Mouse (Mus musculus) megakaryocyte, embryonic 14.5 days (primary cell): ENCODE measurements around the gene Ttpal.

Experiments
- FLI1 ChIP-seq: IDR thresholded peaks from 2 replicates; pipeline ENCODE4 v1.6.1; 2012; ENCODE audit warnings: low read length, inconsistent platforms, mixed read lengths
- GATA1 ChIP-seq: IDR thresholded peaks from 3 replicates; pipeline ENCODE4 v1.6.1; 2012; ENCODE audit warnings: mixed read lengths, low read length, inconsistent platforms, borderline replicate concordance

DNA sequence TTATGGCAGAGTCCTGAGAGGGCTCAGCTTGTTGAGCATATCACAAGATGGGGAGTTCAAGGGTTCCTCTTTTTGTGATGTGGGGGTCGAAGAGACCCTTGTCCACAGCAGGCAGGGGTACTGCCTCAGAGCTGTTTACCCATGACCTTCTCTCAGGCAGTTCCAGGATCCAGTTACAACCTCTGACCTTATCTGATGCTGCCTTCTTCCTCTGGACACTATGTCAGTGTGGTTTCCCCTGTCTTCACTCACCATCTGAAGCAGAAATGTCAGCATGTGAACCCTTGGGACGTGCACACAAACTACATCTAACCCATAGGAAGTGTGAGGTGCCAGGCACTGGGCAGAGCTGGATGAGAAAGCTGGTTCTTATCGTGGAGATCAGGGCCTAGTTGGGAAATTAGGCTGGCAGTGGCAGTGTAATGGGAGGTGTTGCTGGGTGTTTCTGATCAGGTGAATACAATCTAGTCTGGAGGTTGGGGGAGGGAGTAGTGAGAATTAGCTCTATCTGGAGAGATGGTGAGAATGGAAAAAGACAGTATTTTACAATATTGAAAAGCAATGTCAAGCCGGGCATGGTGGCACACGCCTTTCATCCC, 58.1 kb downstream of the Ttpal start:
- TF ChIP-seq GATA1 (peak; percentile 52; the same call in 1 of the 3 replicates), FLI1 (no peak)
